Mouse (Mus musculus) forebrain, embryonic 10.5 days (tissue): ENCODE measurements around the gene Rccd1. TPM values are rescaled to one million over a fixed set of nuclear protein-coding genes. Genes with fewer than 3 reads are reported as not detected.

Experiments used
- DNase-seq: peaks from one replicate; pipeline ENCODE4 v3.0.0-alpha.2; 2017; ENCODE audit warnings: low spot score; ENCODE audit errors: extremely low spot score
- H3K27ac ChIP-seq: fragments of 300-500 bp; sonication (generic); 2 replicates; pipeline ENCODE4 v1.5.1; 2016; ENCODE audit warnings: mild to moderate bottlenecking
- H3K27me3 ChIP-seq: fragments of 300-500 bp; sonication (generic); 2 replicates; pipeline ENCODE4 v1.6.1; 2016; ENCODE audit warnings: mild to moderate bottlenecking; ENCODE audit not compliant: poor library complexity, severe bottlenecking
- H3K36me3 ChIP-seq: fragments of 300-500 bp; sonication (generic); replicated peaks from 2 replicates; pipeline ENCODE4 v1.6.1; 2016; ENCODE audit warnings: mild to moderate bottlenecking, moderate library complexity
- H3K4me1 ChIP-seq: fragments of 300-500 bp; sonication (generic); 2 replicates; pipeline ENCODE4 v1.6.1; 2016
- H3K4me3 ChIP-seq: fragments of 300-500 bp; sonication (generic); 2 replicates; pipeline ENCODE4 v1.5.1; 2016; ENCODE audit warnings: mild to moderate bottlenecking, moderate library complexity
- H3K9me3 ChIP-seq: fragments of 300-500 bp; sonication (generic); 2 replicates; pipeline ENCODE4 v1.6.1; 2016; ENCODE audit warnings: mild to moderate bottlenecking, moderate library complexity
- whole genome bisulfite sequencing: fragments of 180-500 bp; shearing (Covaris S2); methylation state at CpG from one replicate; pipeline ENCODE4 v1.1.7; 2016; 5-methylcytosine and 5-hydroxymethylcytosine counted together
- polyA plus RNA-seq: library from polyadenylated mRNA; unstranded; fragments of >200 nt; fragmentation: Nextera tagmentation; extraction: Ambion mirVana; gene quantifications from 2 replicates; pipeline ENCODE4 v1.2.1, GENCODE M21; 2016

Rccd1 gene
- polyA plus RNA-seq, 1 experiment from 2014 or later, result 12.3 TPM

DNA sequence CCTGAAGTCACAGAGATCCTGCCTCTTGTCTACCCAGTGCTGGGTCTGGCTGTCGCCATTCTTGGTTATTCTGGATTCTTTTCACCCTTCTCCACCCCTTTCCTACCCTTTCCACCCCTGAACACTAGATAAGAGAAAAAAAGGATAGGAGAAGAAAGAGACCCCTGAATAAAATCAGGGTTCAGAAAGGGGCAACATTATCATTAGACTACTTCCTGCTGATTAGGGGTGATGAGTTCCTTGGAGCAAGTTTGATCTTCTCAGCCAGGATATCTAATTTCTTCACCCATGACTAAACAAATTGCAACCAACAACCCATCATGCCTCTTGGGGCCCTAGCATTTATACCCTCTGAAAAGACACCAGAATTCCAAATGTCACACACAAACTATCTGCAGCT lies 56.5 kb downstream of the Rccd1 start:
- Histone ChIP-seq H3K4me3 (no peak overlapping the region), H3K27me3 (no peaks in the 10 kb centered on the region), H3K27ac (no peak overlapping the region), H3K4me1 (peaks cover 27% of the 10 kb centered on the region), H3K36me3 (peaks cover 55% of the 10 kb centered on the region), H3K9me3 (no peaks in the 10 kb centered on the region)
- 62% methylated on average over 1 of the region's 1 CpGs for WGBS
- DNase-seq, result no peak

- H3K27me3 ChIP-seq, result peaks cover 5% of the 10 kb centered on the region
- peaks cover 29% of the 10 kb centered on the region for H3K4me1 ChIP-seq
- 93% methylated on average over 12 of the region's 12 CpGs for WGBS
- peaks cover 48% of the 10 kb centered on the region for H3K36me3 ChIP-seq
- DNase-seq, result no peak
- no peak overlapping the region for H3K4me3 ChIP-seq
- H3K9me3 ChIP-seq, result no peaks in the 10 kb centered on the region
- H3K27ac ChIP-seq, result no peak overlapping the region
These were observed 59.6 kb downstream of the Rccd1 start for GRCm38 (mm10) chr7:80264606-80265005.

DNA sequence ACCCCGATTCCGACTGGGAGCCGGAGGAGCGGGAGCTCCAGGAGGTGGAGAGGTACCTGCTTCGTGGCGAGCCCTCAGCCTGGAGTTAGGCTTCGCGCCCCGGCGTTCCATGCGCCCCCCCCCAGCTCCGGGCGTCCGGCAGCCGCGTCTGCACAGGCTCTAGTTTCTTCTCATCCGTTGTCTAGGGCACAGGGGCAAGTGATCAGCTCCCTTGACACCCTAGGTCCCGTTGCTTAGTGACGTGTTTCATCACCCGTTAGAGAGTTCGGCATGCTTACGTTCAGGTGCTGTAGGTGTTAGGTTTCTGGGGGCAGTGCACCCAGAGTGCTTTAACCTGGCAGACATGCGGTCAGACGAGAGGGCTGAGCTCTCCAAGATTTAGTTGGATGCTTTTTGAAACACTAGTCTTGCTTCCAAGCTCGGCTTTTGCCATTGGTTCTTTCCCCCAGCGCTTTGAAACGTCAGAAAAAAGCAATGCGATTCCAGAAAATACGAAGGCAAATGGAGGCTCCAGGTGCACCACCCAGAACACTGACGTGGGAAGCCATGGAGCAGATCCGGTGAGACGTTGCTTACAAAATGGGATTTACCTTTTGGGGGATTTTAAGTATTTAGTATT lies 62.8 kb downstream of the Rccd1 start:
- no peaks in the 10 kb centered on the region for H3K9me3 ChIP-seq
- H3K27me3 ChIP-seq, result peaks cover 33% of the 10 kb centered on the region

GRCm38 (mm10) chr7:80260625-80261371 lies 63.5 kb downstream of the Rccd1 start, which contains the start of gene Ngrn:
TSS of gene Ngrn (plus strand) at chr7:80261215.
- H3K4me1 ChIP-seq, result peaks cover 18% of the 10 kb centered on the region
- WGBS, result 27% methylated on average over 40 of the region's 40 CpGs
- peaks cover 34% of the 10 kb centered on the region for H3K27me3 ChIP-seq
- H3K4me3 ChIP-seq, result peak within 1 kb of the TSS; percentile 96
- H3K27ac ChIP-seq, result peak within 1 kb of the TSS; percentile 90
- peak; percentile 90 for DNase-seq
- no peaks in the 10 kb centered on the region for H3K9me3 ChIP-seq
- H3K36me3 ChIP-seq, result peaks cover 31% of the 10 kb centered on the region

More for the DNA sequence above, 62.8 kb downstream of the Rccd1 start:
- peak overlapping the region; percentile 90 for H3K27ac ChIP-seq
- peaks cover 38% of the 10 kb centered on the region for H3K36me3 ChIP-seq
- no peak for DNase-seq
- 2% methylated on average over 32 of the region's 32 CpGs for WGBS
- peak overlapping the region; percentile 96 for H3K4me3 ChIP-seq
- H3K4me1 ChIP-seq, result peaks cover 18% of the 10 kb centered on the region

DNA sequence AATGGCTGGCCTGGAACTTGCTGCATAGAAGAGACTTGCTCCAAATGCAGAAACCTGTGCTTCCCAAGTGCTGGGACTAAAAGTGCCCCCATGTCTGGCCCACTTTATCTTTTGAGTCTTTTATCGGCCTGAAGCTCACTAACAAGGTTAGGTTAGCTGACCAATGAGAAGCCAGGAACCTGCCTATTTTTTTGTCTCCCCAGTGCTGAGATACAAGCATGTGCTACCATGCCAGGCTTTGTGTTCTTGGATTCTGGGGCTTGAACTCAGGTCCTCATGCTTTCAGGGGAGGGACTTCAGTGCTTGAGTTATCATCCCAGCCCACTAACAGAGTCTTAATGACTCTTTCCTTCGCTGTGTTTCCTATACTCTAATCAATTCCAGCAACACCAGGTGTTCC lies 66.5 kb downstream of the Rccd1 start:
- H3K27me3 ChIP-seq, result peaks cover 40% of the 10 kb centered on the region
- DNase-seq, result no peak
- no peak overlapping the region for H3K4me3 ChIP-seq
- H3K9me3 ChIP-seq, result no peaks in the 10 kb centered on the region
- 68% methylated on average over 2 of the region's 2 CpGs for WGBS
- peaks cover 18% of the 10 kb centered on the region for H3K4me1 ChIP-seq
- H3K36me3 ChIP-seq, result 0 out of 2 replicates have a peak, but pooled peaks cover 2% of the 10 kb centered on the region
- no peak overlapping the region for H3K27ac ChIP-seq

GRCm38 (mm10) chr7:80255981-80256380 lies 68.3 kb downstream of the Rccd1 start:
- H3K9me3 ChIP-seq, result no peaks in the 10 kb centered on the region
- no peak overlapping the region for H3K4me3 ChIP-seq
- no peak overlapping the region for H3K27ac ChIP-seq
- DNase-seq, result no peak
- H3K27me3 ChIP-seq, result peaks cover 40% of the 10 kb centered on the region
- peaks cover 7% of the 10 kb centered on the region for H3K4me1 ChIP-seq
- H3K36me3 ChIP-seq, result no peaks in the 10 kb centered on the region
- WGBS, result 84% methylated on average over 2 of the region's 2 CpGs

GRCm38 (mm10) chr7:80252886-80253285 lies 71.4 kb downstream of the Rccd1 start:
- H3K4me1 ChIP-seq, result 0 out of 2 replicates have a peak, but pooled peaks cover 6% of the 10 kb centered on the region
- H3K4me3 ChIP-seq, result no peak overlapping the region
- H3K36me3 ChIP-seq, result no peaks in the 10 kb centered on the region
- H3K27ac ChIP-seq, result no peak overlapping the region
- no peaks in the 10 kb centered on the region for H3K9me3 ChIP-seq
- DNase-seq, result no peak
- WGBS, result 84% methylated on average over 11 of the region's 11 CpGs
- H3K27me3 ChIP-seq, result peaks cover 18% of the 10 kb centered on the region

- no peaks in the 10 kb centered on the region for H3K9me3 ChIP-seq
- peaks cover 14% of the 10 kb centered on the region for H3K27me3 ChIP-seq
- H3K4me3 ChIP-seq, result no peak overlapping the region
- 0 out of 2 replicates have a peak, but pooled peaks cover 6% of the 10 kb centered on the region for H3K4me1 ChIP-seq
- DNase-seq, result no peak
- WGBS, result 81% methylated on average over 7 of the region's 7 CpGs
- no peaks in the 10 kb centered on the region for H3K36me3 ChIP-seq
- H3K27ac ChIP-seq, result no peak overlapping the region
These were observed 71.8 kb downstream of the Rccd1 start for GRCm38 (mm10) chr7:80252437-80252836.

DNA sequence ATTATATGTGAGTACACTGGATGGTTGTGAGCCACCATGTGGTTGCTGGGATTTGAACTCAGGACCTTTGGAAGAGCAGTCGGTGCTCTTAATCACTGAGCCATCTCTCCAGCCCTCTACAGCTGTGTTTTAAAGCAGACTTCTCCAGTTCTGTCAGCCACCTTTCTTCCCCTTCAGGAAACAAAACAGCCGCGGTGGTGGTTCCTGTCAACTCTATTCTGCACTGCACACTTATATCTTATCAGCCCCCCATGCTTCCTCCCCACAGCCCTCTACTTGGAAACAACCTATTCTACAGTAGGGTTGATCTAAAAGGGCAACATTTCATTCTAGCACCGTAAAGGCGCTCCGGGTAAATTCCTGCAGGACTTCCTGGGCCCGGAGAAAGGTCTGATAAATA lies 77.4 kb downstream of the Rccd1 start:
- H3K27me3 ChIP-seq, result no peaks in the 10 kb centered on the region
- H3K9me3 ChIP-seq, result no peaks in the 10 kb centered on the region
- no peak for DNase-seq
- peaks cover 14% of the 10 kb centered on the region; the same call in 1 of the 2 replicates for H3K4me1 ChIP-seq
- peak overlapping the region; percentile 60 for H3K4me3 ChIP-seq
- peak overlapping the region; percentile 88; the same call in 1 of the 2 replicates for H3K27ac ChIP-seq
- H3K36me3 ChIP-seq, result no peaks in the 10 kb centered on the region
- 72% methylated on average over 7 of the region's 7 CpGs for WGBS

GRCm38 (mm10) chr7:80246148-80246721 lies 78.0 kb downstream of the Rccd1 start, which contains the start of gene Ttll13:
TSS of gene Ttll13 (plus strand) at chr7:80246376.
- H3K27ac ChIP-seq, result peak within 1 kb of the TSS; percentile 88
- no peaks in the 10 kb centered on the region for H3K9me3 ChIP-seq
- peak within 1 kb of the TSS; percentile 60 for H3K4me3 ChIP-seq
- H3K27me3 ChIP-seq, result no peaks in the 10 kb centered on the region
- WGBS, result under 1% methylated on average over 48 of the region's 48 CpGs
- H3K36me3 ChIP-seq, result peaks cover 3% of the 10 kb centered on the region; the same call in 1 of the 2 replicates
- DNase-seq, result peak; percentile 96
- H3K4me1 ChIP-seq, result peaks cover 14% of the 10 kb centered on the region; the same call in 1 of the 2 replicates

DNA sequence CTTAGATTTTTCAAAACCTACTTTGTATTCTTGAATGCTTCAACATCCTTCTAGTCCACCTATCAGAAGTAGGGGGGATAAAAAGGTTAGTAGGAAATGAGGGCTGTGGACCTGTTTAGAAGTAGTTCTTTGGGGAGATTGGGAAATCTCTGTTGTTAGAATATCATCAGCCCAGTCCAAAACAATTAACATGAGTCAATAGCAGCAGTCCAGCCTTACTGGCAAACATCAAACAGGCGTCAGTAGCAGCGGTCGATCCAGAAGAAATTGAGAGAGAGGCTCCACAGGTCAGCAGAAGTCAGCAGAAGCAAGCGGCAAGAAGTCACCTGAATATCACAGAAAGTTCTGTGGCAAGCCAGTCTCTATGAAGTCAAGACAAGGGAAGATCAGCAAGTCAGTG lies 79.4 kb downstream of the Rccd1 start:
- Histone ChIP-seq H3K9me3 (no peaks in the 10 kb centered on the region), H3K27me3 (no peaks in the 10 kb centered on the region), H3K4me1 (peaks cover 8% of the 10 kb centered on the region; the same call in 1 of the 2 replicates), H3K36me3 (peaks cover 16% of the 10 kb centered on the region), H3K4me3 (no peak overlapping the region), H3K27ac (no peak overlapping the region)
- WGBS, result 93% methylated on average over 4 of the region's 4 CpGs
- no peak for DNase-seq
